Mouse (Mus musculus) forebrain, embryonic 16.5 days (tissue): ENCODE results near the gene Slc35a3. TPM values are rescaled to one million over a fixed set of nuclear protein-coding genes. Genes with fewer than 3 reads are reported as not detected.
A peak's percentile ranks its signal among the peaks of the same experiment; 100 is the strongest.

Experiments
- ATAC-seq: fragments of 200-750 bp; cut with Nextera tagmentation; 2 replicates; pipeline ENCODE4 v1.8.0; 2017; ENCODE audit warnings: mild to moderate bottlenecking, moderate library complexity
- H3K27ac ChIP-seq: fragments of 300-500 bp; sonication (generic); 2 replicates; pipeline ENCODE4 v1.5.1; 2014; ENCODE audit warnings: low read length, control low read depth
- H3K27me3 ChIP-seq: fragments of 300-500 bp; sonication (generic); replicated peaks from 2 replicates; pipeline ENCODE4 v1.6.1; 2014; ENCODE audit warnings: low read length; ENCODE audit not compliant: control insufficient read depth, insufficient read depth
- H3K36me3 ChIP-seq: fragments of 300-500 bp; sonication (generic); 2 replicates; pipeline ENCODE4 v1.6.1; 2014; ENCODE audit not compliant: control insufficient read depth, insufficient read depth
- H3K4me1 ChIP-seq: fragments of 300-500 bp; sonication (generic); replicated peaks from 2 replicates; pipeline ENCODE4 v1.6.1; 2014; ENCODE audit warnings: low read length; ENCODE audit not compliant: control insufficient read depth, insufficient read depth
- H3K4me2 ChIP-seq: fragments of 300-500 bp; sonication (generic); 2 replicates; pipeline ENCODE4 v1.6.1; 2014; ENCODE audit warnings: mild to moderate bottlenecking, low read length, control low read depth
- H3K4me3 ChIP-seq: fragments of 300-500 bp; sonication (generic); replicated peaks from 2 replicates; pipeline ENCODE4 v1.5.1; 2014; ENCODE audit warnings: mild to moderate bottlenecking, low read length, control low read depth
- H3K9ac ChIP-seq: fragments of 300-500 bp; sonication (generic); replicated peaks from 2 replicates; pipeline ENCODE4 v1.6.1; 2014; ENCODE audit warnings: low read depth, low read length, control low read depth
- H3K9me3 ChIP-seq: fragments of 300-500 bp; sonication (generic); 2 replicates; pipeline ENCODE4 v1.6.1; 2016; ENCODE audit warnings: low read length; ENCODE audit not compliant: control insufficient read depth
- WGBS: fragments of 180-500 bp; shearing (Covaris S2); extraction: QIAGEN DNeasy Blood & Tissue Kit; methylation state at CpG from one replicate; pipeline ENCODE4 v1.1.7; 2014; 5-methylcytosine and 5-hydroxymethylcytosine counted together
- polyA plus RNA-seq: library from polyadenylated mRNA; unstranded; fragments of >200 nt; fragmentation: Nextera tagmentation; extraction: Ambion mirVana; gene quantifications from 2 replicates; pipeline ENCODE4 v1.2.1, GENCODE M21; 2015

The Slc35a3 gene
- polyA plus RNA-seq, 1 experiment from 2014 or later: 8.3 TPM

DNA sequence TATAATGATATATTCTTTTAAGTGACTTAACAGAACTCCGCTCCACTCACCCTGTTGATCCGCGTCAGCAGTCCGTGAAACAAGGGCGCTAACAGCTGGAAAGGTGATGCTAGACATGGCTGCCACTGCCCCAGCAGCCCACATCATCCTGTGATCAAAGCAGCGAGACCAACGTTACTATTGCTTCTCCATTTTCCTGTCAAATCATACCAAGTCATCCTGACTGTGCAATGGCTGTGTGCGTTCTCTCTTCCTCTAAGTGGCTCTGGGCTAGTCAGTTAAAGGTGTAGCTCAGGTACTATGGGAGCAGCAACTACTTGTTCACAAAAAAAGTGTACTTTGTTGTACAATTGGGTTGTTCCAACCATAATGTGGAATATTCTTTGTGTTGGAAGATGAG lies 77.8 kb downstream of the Slc35a3 start:
- Histone ChIP-seq H3K9me3 (no peaks in the 10 kb centered on the region), H3K4me3 (no peak overlapping the region), H3K4me1 (no peaks in the 10 kb centered on the region), H3K9ac (no peak overlapping the region), H3K36me3 (peaks cover 18% of the 10 kb centered on the region), H3K27ac (no peak overlapping the region), H3K4me2 (no peak overlapping the region), H3K27me3 (no peaks in the 10 kb centered on the region)
- WGBS: 94% methylated on average over 8 of the region's 8 CpGs
- no peak for ATAC-seq

DNA sequence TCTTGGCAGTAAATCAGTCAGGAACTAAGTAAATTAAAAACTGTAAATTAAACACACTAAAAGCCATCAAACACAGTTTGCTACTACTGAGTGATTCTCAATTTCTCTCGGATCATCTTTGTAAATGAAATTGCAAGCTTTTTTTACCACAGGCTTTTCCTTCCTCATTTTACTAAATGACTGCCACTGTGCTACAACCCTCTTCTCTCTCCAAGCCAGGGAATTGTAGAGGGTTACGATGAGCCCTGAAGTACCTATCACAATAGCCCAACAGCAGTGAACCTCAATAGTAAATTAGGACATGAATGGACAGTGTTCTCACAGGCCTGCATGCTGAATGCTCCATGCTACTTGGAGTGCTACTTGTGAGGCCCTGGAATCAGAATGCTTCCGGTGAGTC lies 78.5 kb downstream of the Slc35a3 start:
- ATAC-seq: no peak
- Histone ChIP-seq H3K27me3 (no peaks in the 10 kb centered on the region), H3K4me1 (no peaks in the 10 kb centered on the region), H3K4me3 (no peak overlapping the region), H3K27ac (no peak overlapping the region), H3K36me3 (peaks cover 18% of the 10 kb centered on the region), H3K9ac (no peak overlapping the region), H3K4me2 (no peak overlapping the region), H3K9me3 (no peaks in the 10 kb centered on the region)
- WGBS: 85% methylated on average over 3 of the region's 3 CpGs

DNA sequence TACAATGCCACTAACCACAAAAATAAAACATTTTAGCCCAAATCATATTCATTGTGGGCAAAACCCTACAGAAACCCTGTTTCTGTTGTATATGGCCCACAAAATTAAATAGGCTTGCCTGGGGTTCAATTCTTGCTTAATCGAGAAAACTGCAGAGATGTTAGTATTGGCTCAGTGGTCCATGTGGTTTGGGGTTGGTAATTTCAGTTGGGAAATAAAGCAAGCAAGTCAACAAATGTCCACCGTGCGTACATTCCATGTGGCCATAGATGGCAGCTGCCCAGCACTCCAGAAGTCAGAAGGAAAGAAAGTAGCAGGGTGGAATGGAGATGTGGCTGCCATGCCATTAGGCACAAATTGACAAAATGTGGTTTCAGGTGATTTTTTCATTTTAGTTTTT lies 79.7 kb downstream of the Slc35a3 start:
- Histone ChIP-seq H3K4me2 (no peak overlapping the region), H3K4me1 (no peaks in the 10 kb centered on the region), H3K9me3 (no peaks in the 10 kb centered on the region), H3K4me3 (no peak overlapping the region), H3K27ac (no peak overlapping the region), H3K9ac (no peak overlapping the region), H3K27me3 (no peaks in the 10 kb centered on the region), H3K36me3 (peaks cover 17% of the 10 kb centered on the region; the same call in 1 of the 2 replicates)
- ATAC-seq: no peak
- WGBS: 90% methylated on average over 3 of the region's 3 CpGs

DNA sequence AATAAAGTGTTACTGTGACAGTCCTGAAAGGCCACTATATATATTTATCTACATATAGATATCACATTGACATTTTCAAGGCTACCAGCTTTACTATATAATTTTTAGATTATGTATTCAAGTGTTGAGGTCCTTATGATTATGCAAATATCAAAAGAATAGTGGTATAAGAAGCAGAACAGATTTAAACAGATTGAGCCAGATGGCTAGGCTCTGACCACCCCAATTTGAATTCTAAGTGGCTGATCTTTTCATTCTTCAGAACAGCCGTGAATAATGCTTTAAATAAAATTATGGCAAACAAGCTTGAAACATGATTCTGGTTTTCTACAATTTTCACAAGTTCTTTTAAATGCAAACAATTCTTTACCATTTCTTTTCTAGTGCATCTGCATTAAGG lies 81.2 kb downstream of the Slc35a3 start:
- Histone ChIP-seq H3K36me3 (peaks cover 17% of the 10 kb centered on the region; the same call in 1 of the 2 replicates), H3K4me3 (no peak overlapping the region), H3K27me3 (no peaks in the 10 kb centered on the region), H3K4me1 (no peaks in the 10 kb centered on the region), H3K4me2 (no peak overlapping the region), H3K9me3 (no peaks in the 10 kb centered on the region), H3K9ac (no peak overlapping the region), H3K27ac (0 out of 2 replicates have a peak overlapping the region, but pooled peaks have one; percentile 38)
- ATAC-seq: peak; percentile 63; the same call in 1 of the 2 replicates
- WGBS: 47% methylated on average over 1 of the region's 1 CpGs

DNA sequence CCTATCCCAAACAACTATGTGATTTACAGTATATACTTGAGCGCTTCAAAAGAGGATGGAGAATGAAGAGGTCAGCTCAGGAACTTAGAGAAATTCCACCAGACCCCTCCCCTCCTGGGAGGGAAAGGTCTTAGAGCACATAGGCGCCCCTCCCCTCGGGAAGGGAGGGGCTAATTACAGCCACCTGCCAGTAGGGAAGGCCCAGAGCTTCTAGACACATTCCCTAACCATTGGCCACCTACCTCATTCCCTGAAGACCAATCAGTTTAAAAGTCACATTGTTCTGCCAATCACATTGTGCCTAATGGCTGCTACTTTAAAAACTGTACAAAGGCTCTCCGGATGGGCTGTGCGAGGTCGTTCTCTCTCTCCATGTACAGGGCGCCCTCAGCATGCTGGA lies 90.0 kb downstream of the Slc35a3 start:
- H3K9me3 ChIP-seq: no peaks in the 10 kb centered on the region
- no peak for ATAC-seq
- WGBS: 93% methylated on average over 7 of the region's 7 CpGs
- no peak overlapping the region for H3K27ac ChIP-seq
- 0 out of 2 replicates have a peak, but pooled peaks cover 3% of the 10 kb centered on the region for H3K36me3 ChIP-seq
- no peaks in the 10 kb centered on the region for H3K4me1 ChIP-seq
- H3K9ac ChIP-seq: no peak overlapping the region
- H3K4me3 ChIP-seq: no peak overlapping the region
- H3K4me2 ChIP-seq: no peak overlapping the region
- H3K27me3 ChIP-seq: no peaks in the 10 kb centered on the region

DNA sequence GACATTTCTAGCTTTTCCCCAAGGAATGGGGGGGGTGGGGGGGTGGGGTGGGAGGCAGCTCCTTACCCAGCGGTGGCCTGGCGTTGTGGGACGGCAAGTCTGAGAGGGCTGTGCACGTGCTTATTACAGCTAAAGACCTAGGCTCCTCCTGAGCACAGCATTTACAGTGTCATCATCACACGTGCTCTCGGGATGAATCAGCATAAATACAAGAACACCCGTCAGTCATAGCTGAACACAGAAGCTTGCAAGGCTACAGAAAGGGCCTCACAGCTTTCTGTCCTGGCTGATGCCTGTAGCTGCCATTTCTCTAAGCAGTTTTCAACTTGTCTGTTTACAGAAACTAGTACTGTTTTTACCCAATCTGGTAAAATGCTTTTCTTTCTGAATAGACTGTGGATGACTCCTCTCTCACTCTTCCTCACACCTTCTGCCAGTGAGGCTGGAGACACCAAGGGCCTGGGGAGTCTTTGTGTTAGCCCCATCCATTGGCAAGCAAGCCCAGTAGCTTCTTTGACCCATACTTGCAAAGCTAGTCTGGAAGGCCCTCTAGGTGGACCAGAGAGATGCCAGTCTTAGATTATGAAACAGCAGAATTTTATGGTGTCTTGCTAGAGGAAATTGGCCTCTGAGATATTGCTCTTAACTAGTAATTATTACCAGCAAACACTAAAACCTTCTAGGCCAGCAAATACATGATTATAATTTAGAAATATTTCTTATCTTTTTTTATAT lies 91.8 kb downstream of the Slc35a3 start:
- Histone ChIP-seq H3K4me1 (no peaks in the 10 kb centered on the region), H3K36me3 (0 out of 2 replicates have a peak, but pooled peaks cover 3% of the 10 kb centered on the region), H3K27ac (no peak overlapping the region), H3K4me2 (no peak overlapping the region), H3K4me3 (no peak overlapping the region), H3K27me3 (no peaks in the 10 kb centered on the region), H3K9ac (no peak overlapping the region), H3K9me3 (no peaks in the 10 kb centered on the region)
- WGBS: 93% methylated on average over 7 of the region's 7 CpGs
- no peak for ATAC-seq

Other genes starting within 250 kb of the Slc35a3 start
- gene Rtca, start 204.6 kb downstream of the Slc35a3 start, polyA plus RNA-seq: 104 and 106 TPM in 2 replicates
- gene Dbt, start 199.8 kb downstream of the Slc35a3 start, polyA plus RNA-seq: 16.1 and 16.9 TPM in 2 replicates
- 0.29 and 0.42 TPM in 2 replicates for gene Lrrc39, start 149.9 kb downstream of the Slc35a3 start, polyA plus RNA-seq
- gene Sass6, start 117.8 kb downstream of the Slc35a3 start, polyA plus RNA-seq: 18.2 and 19.3 TPM in 2 replicates
- 28.4 and 35.2 TPM in 2 replicates for gene Trmt13, start 98.2 kb downstream of the Slc35a3 start, polyA plus RNA-seq
- gene Mfsd14a, start 50.2 kb downstream of the Slc35a3 start, polyA plus RNA-seq: 77.2 and 81.1 TPM in 2 replicates
- gene Gm43191, start 31.6 kb downstream of the Slc35a3 start, polyA plus RNA-seq: not detected in 2 replicates
- 14.0 and 15.0 TPM in 2 replicates for gene Agl, start 95.3 kb upstream of the Slc35a3 start, polyA plus RNA-seq
- gene Frrs1, start 146.6 kb upstream of the Slc35a3 start, polyA plus RNA-seq: 3.4 and 4.0 TPM in 2 replicates